Mouse (Mus musculus) naive thymus-derived CD4-positive, alpha-beta T cell, adult 2 months (primary cell): ENCODE measurements at regions not wholly inside any gene's neighbourhood (a gene's known extent, or its start where the extent isn't known, plus 50 kb on each side); places are given as distances from the start of the nearest gene placed in this dataset.

Experiments used
- DNase-seq: peaks from one replicate; pipeline ENCODE4 v3.0.0-alpha.2; 2011; ENCODE audit warnings: low read depth

DNA sequence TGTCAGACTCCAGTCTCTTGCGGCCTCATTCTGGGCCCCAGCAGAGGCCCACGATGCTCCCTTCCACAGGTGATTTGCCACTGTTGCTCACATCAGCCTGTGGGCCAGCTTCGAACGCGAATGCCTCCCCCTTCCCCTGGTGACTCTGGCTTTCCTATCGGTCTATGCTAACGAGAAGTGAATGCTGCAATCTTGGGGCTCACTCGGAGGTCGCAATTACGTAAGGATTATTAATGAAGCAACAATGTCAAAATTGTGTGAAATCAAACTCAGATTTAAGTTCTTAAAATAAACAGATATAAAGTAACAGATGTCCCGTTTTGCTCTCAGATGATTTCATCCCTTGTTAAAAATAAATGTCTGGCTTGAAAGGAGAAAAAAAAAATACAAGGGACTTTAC is 572.3 kb downstream of the Bnc2 start:
- DNase-seq = no peak

GRCm38 (mm10) chr4:84108592-84108991 is 566.5 kb downstream of the Bnc2 start:
- no peak for DNase-seq

DNA sequence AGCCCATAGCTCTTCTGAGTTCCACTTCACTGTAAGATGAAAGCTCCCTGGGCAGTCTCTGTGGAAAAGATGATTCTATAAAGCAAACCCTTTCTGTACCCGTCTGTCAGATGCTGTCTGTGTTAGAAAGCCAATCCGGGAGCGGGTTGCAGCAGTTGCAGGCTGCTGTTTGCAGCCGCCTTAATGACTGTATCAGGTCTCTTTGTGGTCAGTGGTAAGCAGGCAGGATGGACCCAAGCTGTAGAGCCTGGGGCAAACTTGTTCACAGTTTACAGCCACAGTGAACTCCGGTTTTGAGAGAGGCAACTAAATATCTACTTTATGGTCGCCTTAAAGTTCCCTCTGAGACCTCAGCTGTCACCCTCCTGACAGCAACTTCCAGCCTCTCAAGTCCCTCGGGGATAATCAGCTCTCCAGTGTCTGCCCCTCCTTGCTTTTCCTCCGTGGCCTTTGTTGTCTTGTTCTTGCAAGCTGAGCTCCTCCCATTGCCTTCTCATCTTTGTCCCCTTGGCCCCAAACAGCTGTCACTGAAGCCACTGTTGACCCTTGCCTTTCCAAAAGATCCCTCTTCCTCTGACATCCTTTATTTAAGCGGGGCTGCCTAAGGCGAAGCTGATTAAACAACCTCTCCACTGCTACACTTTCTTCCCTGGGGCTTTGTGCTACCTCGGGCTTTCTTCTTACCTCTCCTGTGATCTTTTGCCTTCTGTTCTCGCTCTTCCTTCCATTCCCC is 565.1 kb downstream of the Bnc2 start:
- DNase-seq = no peak

GRCm38 (mm10) chr4:84114162-84115040 is 560.7 kb downstream of the Bnc2 start:
- no peak for DNase-seq

- no peak for DNase-seq
These were observed 556.7 kb downstream of the Bnc2 start for GRCm38 (mm10) chr4:84118284-84118919.

GRCm38 (mm10) chr4:84119616-84120015 is 555.5 kb downstream of the Bnc2 start:
- DNase-seq = no peak

DNA sequence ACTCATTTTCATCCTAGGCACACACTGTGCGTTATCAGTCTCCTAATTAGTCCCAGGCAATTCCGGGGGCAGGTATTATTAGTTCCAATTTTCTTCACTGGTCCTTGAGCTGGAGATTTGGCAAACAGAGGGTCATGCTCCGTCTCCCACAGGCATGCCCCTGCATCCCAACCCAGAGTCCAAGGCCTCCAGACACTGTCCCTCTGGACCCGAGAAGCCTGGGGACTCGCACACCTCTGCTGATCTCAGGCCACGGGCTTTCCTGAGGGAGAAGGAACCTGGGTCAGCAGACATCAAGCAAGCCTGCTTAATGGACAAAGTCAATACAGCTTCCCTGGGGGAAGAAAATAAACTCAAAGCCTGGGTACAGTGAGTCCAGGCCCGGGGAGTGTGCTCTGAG is 554.7 kb downstream of the Bnc2 start:
- DNase-seq = no peak

- DNase-seq = no peak
These were observed 553.6 kb downstream of the Bnc2 start for GRCm38 (mm10) chr4:84121442-84121841.

- no peak for DNase-seq
These were observed 548.7 kb downstream of the Bnc2 start for GRCm38 (mm10) chr4:84126400-84126799.

- DNase-seq = no peak
These were observed 547.7 kb downstream of the Bnc2 start for GRCm38 (mm10) chr4:84127380-84127779.

DNA sequence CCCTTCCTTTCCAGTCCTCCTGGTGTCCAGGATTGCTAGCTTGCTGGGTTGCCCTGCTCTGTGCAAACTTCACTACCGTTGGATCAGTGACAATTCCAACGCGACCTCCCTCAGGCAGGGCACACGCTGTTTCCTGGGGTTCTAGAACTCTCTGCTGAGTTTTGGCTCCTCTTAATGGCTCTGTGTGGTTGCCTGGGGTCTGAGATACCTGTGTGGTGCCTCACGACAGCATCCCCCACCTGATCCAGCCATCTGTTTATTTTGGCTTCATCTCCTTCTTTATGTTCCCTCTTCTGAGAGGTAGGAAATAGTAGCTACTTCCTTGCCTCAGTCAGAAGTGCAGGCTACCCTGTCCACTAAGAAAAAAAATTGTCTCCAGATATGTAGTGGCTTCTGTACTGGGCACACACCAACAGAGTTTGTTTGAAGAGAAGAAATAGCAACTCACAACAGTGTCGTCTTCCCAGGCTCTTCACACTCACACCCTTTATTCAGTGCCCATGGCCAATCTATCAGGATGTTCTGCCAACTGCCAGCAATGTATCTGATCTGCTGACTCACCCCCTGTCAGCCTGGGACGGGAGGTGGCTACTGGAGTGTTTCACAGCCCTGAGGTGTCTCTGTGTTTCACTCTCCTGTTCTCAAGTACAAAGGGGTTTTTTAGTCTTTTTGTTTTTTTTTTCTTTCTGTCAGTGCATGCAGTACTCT is 544.1 kb downstream of the Bnc2 start:
- DNase-seq = no peak

DNA sequence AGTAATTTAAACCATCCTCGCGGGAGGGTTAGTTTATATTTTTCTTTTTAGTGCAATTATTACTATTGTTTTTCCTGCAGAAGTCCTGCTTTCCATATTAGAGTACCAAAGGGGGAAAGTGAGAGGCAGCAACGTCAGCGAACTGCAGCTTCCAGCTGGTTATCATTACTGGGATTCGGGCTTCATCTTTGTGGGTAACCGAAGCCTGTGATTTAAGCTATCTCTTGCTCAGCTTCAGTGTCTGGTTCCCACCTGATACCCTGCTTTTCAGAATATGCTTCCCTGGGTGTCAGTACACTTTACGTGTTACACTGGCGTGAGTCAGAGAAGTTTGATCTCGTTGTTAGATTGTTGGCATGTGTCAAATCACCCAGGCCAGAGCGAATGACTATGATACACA is 539.3 kb downstream of the Bnc2 start:
- no peak for DNase-seq

DNA sequence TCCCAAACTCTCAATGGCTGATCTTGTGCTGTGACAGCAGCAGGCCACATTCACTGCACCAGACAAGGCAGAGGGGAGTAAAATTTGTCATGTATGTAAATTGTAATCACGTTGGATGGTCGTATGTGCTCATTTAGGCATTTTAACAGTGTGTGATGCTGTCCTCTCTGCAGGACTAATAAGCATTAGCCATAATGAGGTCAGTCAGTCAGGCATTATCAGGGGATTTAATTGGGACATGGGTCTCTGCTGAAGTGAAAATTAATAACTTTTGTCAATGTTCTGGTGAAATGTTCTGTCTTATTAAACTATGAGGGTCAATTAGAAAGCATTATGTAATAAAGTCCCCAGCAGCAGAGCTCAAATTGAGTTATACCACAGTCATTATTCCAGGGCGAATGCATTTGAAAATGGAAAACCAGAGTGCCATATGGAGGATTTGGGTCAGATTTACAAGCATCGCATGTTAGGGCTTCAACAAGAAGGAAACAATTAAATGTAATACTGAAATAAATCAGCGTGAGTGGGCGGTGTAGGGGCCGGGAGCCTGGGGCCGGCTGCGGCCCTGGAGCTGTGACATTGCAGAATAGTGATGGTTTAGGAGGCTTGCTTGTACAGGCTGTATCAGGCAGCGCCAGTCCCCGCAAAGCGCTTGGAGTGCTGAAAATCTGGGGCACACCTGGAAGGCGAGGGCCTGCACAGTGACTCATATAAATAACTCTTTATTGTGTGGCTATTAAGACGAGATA is 537.7 kb downstream of the Bnc2 start:
- DNase-seq = no peak

DNA sequence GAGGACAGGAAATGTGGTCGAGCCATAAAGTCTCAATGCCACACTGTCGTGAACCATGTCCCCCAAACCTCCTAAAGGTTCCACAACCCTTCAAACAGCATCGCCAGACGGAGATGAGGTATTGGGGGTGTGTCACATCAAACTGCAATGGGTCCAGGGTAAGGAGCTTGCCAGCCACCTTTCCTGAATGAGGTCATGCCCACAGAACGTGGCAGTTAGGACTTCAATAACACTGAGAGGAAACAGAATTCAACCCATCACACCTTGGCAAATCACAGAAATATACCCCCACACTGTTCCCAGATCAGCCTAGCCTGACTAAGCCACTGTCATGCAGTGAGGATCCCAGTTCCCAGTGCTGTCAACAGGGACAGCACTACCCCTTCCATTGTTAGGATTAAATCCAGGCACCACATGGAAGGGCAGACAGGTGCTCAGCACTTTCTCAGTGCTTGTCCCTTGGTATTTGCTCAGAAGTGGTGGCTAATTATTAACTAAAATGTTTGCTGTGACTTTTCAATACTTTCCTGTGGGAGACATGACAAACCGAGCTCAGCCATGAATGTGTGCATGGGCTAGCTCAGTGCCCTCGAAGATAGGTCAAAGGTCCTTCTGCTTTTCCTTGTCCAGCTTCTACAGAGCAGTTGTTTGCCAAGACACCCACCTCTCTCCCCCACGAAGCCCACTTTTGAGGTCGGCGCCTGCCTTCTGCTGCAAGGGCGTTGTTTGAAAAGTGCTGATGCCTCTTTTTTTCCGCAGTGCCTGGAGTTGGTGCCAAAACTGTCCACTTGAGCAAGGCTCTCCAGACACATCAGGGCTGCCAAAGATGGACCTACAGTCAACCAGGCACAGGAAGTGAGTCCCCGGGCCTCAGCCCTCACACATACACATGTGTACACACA is 525.7 kb downstream of the Bnc2 start:
- no peak for DNase-seq

- no peak for DNase-seq
These were observed 524.4 kb downstream of the Bnc2 start for GRCm38 (mm10) chr4:84150698-84151097.

- no peak for DNase-seq
These were observed 523.8 kb downstream of the Bnc2 start for GRCm38 (mm10) chr4:84151247-84151646.

DNA sequence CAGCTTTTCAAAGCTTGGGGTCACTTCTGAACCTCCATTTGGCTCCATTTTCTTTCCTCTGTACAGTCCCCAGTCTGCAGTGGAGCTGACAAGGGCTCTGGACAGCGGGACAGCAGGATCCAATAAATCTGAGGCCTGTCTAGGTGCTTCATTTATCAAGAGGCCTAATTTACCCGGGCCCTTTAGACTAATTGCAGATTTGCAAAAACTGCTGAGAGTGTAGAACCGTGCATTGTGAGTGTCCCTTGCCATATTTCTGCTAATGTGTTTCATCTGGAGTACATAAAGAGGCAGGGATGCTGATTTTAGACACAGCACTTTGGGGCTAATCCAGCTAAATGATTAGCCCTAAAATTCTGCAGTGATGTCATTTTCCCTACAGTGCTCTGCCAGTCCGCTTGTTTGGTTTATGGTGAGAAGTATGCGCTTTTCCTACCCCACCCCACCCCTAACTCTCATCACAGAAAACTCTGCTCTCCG is 523.1 kb downstream of the Bnc2 start:
- no peak for DNase-seq

GRCm38 (mm10) chr4:84153571-84153970 is 521.5 kb downstream of the Bnc2 start:
- DNase-seq = no peak

- DNase-seq = no peak
These were observed 517.0 kb downstream of the Bnc2 start for GRCm38 (mm10) chr4:84157911-84158647.

DNA sequence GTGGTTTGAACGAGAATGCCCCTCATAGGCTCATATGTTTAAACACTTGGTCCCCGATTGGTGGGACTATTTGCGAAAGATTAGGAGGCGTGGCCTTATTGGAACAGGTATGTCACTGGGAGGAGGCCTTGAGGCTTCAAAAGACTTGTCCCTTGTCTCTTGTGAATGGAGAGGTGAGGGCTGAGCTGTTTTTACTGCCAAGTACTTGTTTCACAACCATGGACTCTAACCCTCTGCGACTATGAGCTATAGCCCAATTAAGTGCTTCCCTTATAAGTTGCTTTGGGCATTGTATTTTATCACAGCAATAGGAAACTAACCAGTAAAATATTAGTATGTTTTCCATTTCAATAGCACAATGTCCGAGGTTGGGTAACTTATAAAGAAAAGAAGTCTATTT is 511.7 kb downstream of the Bnc2 start:
- no peak for DNase-seq
